Mouse (Mus musculus) thymus, postnatal 10 days (tissue): ENCODE data around the gene Trim47.

ENCODE experiments used
- DNase-seq, 2 experiments: peaks; one replicate each; pipeline ENCODE4 v3.0.0; 2021; ENCODE audit warnings: low spot score in 2 of 2

Trim47 gene

DNA sequence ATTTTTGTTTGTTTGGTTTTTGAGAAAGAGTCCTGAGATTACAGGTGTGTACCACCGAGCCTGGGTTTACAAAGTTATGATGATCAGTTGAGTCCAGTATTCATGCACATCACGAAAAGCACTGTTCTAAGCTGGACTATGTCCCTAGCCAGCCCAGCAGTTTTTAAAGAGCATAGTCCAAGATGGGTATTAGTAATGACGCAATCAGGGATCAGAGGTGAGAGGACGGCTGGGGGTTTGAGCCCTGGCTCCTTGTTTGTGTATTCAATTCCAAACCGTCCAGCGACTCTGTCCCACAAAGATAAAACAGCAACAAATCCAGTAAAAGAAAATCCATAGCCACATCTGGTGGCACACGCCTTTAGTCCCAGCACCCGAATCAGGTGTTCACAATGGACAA lies 38.8 kb downstream of the Trim47 start:
- DNase-seq = no peak

DNA sequence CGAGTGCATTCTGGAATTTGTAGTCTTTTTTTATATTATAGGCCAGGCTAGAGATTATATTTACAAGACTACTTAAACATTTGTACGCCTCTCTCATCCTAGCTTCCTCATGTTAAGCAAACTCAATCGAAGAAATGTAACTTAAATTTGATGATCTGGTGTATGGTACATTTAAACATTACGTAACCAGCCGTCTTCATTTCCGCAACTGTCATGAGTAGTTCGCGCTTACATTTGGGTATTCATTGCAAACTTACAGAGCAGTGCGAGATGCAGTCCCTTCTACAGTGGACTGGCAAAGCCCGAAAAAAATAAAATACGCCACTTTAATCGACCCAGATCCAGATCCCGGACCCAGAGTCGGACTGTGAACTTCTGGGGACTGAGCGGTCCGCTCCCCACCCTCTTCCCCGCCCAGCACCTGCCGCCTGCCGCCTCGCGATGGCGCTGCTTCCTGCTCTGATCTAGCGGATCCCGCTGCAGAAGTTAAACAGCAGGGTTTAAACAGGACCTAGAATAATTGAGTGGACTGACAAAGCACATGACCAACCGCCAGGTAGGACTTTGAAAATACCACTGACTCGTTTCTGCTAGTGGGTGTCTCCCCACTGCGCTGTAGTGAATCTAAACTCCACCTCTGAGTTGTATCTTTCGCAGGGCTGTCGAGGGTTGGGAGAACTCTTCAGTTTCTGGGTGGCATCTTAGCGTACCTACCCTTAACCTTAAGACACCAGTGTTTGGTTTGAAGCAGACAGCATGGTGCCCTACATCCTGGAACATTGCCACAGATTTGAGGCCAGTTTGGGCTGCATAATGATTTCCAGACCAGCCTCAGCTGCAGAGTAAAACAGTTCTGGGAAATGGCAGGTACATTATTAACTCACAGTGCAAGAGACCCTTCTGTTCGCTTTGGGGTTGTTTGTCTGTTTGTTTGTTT lies 39.5 kb downstream of the Trim47 start:
- peak; percentile 84 to 88 for DNase-seq

DNA sequence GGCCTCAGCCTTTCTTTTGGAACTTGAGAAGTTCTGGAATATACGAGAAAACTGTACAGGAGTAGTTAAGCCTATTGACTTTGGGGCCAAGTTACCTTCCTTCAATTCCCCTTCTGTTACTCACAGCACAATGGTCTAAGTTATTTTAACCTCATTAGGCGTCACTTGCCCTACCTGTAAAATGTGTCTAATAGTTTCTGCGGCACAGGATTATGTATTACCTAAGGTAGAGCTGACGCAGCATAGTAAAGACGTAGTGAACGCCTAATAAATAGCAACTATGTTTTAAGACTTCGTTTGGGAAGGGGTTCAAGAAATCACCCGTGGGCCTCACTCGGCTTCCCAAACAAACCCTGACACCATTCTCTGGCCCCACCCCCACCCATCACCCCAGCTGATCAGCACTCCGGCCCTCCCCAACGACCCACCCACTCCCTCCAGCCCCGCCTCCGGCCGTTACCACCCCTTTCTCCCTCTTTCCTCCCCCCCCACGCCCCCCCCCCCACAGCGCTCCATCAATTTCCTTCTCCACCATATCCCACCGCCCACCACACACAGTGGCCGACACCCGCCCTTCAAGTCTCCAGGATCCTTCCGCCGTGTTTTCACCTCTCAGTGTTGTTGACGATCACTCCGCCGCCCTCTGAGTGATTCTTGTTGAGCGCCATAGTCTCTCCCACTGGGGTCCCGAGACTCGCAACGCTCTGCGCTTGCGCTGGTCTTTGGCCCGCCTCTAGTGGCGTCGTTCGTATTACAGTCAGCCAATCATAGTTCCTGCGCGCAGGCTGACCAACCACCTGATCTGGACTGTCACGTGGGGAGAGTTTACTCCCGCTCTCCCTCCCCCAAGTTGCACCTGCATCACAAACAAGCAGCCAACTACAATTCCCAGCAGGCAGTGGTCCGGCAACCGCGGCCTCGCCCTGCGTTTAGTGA lies 40.5 kb downstream of the Trim47 start, which contains the start of gene Wbp2:
TSS of gene Wbp2 (minus strand) at position 738 of the 936 bp plus-strand sequence.
- peak; percentile 95 to 98 for DNase-seq

DNA sequence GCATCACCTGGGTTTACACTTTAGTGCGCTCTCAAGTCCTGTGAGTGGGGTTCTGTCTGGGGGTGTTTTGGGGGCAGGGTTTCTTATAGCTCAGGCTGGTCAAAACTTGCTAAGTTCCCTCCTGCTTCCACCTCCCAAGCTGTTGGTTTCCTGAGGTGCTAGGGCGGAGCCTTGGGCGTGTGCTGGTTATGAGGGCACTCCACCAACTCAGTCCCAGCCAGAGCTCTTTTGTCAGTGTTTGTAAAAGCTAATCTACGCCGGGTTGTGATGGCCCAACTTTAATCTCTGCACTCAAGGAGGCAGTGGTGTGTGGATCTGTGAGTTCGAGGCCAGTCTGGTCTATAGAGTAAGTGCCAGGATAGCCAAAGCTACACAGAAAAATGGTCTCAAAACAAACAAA lies 42.8 kb downstream of the Trim47 start:
- no peak for DNase-seq

DNA sequence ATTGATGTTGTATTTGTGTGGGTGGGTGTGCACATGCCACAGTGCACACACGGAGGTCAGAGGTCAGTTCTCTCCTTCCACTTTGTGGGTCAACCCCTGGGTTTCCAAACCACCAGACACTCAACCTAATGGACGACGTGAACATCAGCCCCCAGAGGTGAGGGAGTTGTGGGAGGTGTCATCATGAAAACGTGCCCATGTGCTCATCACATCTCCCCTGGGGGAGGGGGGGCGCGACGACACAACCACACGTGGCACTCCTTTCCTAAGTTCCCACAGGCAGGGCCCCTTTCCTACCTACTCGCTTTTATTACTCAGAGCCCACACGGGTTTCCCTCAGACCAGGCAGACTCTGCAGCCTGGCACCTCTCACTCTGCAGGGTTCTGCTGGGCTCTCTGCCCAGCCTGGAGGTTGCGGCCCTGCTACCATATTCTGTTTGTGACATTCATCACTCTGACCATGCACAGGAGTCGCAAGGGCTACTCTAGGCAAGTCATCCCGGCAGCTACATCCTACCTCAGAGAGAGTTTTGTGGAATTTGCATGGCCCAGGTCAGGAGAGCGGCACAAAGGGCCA lies 43.8 kb downstream of the Trim47 start:
- no peak for DNase-seq

DNA sequence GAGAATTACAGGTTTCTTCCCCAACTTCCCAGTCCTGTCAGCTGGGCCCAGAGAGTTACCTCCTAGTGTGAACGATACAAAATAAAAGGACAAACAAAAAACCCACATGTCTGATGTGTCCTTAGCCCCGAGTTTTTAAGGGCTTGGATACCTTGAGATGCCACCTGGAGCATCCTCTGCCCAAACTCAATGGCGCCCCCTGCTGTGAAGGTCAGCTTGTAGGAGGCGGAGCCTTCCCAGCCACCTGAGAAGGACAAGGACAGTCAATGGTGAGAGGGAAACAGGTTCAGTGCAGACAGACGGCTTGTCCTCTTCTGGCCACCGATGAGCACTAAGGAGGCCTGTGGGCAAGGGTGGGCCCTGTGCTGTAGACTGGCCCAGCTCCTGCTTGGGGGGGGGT lies 45.9 kb downstream of the Trim47 start:
- peak; percentile 61 to 89 for DNase-seq

DNA sequence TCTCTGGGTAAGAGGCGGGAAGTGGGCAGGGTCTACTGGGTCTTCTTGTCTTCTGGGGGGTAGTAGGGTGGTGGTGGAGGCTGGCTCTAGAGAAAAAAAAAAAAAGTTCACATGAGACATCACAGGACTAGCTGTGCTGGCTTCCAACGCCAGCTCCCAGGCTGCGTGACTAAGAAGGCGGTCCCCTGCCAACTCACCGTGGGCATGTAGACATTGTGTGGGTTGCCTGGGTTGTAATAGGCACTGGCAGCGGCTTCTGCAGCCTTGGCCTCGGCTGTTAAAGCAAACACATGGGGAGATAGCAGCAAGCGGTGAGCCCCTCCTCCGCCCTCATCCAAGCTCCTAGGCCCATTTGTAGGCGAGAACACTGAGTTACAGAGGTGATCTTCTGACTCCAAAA lies 47.5 kb downstream of the Trim47 start:
- no peak for DNase-seq

DNA sequence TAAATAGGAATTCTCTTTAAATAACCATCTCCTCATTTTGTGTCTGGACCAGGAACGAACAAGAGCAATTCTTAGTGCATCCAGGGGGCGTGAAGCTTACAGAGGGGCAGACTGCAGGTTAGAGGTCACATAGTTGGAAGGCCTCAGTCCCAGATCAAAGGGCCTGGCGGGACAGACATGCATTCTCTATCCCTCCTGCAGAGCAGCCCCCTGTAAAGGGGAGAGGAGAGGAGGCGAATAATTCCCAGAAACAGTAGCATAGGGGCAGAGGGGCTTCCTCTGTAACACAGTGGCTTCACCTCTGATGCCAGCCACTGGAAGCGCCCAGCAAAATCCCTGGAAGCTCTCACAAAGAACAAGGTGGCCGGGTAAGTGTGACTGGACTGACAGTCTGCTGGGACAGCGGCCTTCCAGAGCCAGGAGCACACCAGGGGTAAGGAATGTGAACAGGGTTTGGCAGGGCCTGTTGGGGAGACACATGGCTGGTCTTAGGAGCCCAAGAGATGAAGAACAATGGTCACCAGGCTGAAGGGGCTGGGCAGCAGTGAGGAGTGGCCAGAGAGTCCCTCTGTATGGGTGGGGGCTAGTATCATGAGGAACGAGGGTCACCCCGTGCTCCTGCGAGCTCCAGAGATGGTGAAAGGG lies 48.2 kb downstream of the Trim47 start:
- peak in 1 of 2 experiments; percentile 29 for DNase-seq

DNA sequence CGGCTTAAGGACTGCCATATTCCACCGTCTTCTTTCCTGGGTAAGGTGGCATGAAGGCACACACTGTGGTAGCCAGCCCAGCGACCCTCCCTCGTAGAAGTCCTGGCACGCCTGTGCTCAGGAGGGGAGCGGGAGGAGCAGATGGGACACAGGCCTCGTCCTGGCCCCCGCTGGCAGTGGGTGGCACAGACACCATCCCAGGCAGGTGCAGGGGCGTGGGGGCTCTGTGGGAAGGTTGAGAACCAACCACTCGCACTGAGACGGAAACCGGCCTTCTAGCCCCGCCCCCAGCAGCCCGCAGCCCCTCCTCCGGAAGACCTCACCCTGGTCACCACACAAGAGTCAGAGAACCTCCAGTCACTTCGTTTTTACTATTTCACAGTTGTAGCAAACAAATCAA lies 48.8 kb downstream of the Trim47 start:
- DNase-seq = peak; percentile 90 to 92

DNA sequence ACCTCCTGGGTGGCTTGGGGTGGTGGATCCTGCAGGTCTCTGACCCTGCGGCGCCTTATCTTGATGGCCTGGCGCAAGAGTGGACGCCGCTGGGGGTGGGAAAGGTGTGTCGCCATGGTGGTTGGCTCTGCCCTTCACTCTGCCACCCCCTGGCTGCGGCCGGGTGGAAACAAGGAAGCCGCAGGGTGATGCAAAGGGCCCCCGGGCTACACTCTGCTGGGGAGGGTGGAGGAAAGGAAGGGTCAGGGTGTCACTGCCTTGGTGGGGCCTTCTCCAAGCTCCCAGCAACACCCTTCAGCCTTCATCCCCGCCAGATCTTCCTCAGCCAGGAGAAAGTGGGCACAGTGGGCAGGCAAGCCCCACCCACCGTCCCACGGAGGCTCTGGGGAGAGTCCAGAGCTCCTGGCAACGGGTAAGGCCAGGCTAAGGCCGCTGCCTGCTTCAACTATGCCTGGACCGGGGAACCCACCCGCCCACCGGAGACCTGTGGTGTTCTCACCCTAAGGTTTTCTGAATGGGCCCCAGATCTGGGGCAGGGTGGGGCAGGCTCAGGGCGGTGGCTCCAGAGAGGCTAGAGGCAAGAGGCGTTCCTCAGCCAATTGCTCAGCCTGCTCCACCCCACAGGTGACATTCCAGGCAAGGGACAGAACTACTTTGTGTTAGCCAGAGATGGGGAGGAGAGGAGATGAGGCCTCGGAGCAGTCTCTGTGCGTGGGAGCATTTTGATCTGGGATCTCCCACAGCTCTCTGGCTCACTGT lies 49.4 kb downstream of the Trim47 start, which contains the start of gene Unc13d:
TSS of gene Unc13d (minus strand) at position 516 of the 759 bp plus-strand sequence.
- DNase-seq = peak; percentile 64 to 73

DNA sequence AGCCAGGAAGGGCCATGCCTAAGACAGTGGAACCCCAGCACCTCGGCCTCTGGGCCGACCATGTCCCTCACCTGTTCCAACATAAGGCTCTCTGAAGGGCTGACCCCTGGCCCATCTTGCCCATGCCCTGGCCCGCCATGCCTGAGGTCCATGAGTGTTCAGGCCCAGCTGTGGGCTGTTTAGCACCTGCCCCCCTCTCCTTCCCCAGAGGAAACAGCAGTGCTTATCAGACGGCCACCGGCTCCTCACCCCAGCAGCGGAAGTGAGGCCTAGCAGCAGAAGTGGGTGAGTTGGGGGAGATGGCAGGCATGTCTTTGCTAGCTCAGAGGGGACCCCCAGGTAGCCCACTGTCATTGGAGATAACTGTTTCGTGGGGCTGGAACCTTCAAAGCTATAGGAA lies 50.2 kb downstream of the Trim47 start:
- peak; percentile 73 to 75 for DNase-seq

DNA sequence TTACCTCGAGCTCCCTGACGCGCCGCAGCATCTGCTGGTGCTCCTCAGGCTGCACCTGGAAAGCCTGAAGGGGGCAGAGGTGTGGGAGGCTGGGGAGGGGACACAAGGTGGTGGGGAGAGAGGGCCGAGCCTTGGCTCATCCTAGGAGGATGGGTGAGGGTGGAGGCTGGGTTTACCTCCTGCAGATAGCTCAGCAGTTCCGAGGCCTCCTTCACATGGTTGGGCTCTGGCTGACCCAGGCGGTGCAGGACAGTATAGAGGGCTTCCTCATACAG lies 50.8 kb downstream of the Trim47 start:
- peak in 1 of 2 experiments; percentile 26 for DNase-seq

DNA sequence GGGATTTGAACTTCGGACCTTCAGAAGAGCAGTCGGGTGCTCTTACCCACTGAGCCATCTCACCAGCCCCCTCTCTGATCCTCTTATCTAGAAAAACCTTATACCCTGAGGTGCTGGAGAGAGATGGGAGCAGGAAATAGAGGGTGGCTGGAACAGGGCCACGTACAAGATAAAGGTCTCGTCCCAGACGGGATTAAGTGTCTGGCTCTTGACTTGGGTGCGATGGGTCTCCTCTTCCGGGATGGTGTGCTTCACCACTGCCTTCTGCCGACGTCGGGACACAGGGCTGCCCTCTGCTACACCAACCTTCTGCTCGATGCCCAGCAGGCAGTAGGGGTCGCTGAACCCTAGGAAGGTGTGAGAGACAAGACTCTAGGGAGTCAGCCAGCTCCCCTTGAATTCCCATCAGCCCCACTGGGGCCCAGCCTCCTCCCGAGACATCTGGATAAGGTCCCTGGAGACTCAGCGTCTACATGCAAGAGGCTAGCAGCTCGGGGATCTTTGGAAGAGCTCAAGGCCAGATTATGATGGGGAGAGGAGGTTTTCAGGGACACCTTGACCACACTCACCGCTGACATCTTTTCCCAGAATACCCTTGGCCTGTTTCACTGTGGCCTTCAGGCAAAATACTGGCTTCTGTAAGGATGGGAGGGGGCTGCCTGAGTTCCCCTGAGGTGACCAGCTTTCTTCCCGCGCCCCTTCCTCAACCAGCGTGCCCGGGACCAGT lies 51.3 kb downstream of the Trim47 start:
- DNase-seq = no peak

DNA sequence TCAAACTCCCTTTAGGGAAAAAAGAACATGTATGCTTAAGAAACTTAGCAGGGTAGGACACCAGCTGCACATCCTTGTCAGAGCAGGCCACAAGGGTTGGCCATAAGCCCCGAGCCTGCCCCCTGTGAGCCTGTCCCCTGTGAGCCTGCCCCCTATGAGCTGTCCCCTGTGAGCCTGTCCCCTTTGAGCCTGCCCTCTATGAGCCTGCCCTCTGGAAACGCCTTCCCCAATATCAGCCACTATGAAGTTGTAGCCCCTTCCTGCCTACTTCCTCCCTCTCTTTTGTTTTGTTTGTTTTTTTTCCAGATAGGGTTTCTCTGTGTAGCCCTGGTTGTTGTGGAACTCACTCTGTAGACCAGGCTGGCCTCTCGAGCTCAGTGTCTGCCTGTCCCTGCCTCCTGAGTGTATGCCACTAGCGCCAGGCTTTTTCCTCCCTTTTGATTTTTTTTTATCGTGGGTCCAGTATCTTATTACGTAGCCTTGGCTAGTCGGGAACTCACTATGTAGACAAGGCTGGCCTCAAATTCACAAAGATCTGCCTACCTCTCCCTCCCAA lies 52.5 kb downstream of the Trim47 start:
- DNase-seq = no peak

DNA sequence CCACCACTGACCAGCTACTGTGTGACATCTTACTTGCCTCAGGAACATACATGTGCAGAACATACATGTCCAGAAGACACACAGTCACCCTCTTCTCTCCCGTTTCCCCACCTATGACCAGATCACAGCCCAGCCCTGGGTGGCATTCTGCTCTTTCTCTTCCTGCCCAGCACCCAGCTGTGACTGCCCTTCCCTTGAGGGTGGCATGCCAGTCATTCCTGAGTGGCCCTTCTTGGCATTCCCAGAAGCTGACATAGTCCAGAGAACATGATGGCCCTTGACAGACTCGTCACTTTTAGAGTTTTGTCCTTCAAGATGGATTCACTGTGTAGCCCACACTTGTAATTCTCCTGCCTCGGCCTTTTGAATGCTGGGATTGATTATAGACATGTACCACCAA lies 54.4 kb downstream of the Trim47 start:
- DNase-seq = no peak

DNA sequence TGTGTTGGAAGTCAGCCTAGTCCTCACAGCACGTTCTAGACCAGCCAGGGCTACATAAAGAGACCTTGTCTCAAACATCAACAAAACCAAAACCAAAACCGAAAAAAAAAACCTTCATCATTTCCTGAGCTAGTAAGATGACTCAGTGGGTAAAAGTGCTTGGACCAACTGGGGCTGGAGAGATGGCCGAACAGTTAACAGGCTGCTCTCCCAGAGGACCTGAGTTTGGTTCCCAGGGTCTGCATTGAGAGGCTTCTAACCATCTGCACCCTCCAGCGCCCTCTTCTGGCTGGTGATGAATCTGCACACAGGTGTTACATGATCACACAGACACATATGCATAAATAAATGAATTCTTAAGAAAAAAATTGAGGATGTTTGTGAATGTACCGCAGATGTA lies 55.5 kb downstream of the Trim47 start:
- peak in 1 of 2 experiments; percentile 62 for DNase-seq

DNA sequence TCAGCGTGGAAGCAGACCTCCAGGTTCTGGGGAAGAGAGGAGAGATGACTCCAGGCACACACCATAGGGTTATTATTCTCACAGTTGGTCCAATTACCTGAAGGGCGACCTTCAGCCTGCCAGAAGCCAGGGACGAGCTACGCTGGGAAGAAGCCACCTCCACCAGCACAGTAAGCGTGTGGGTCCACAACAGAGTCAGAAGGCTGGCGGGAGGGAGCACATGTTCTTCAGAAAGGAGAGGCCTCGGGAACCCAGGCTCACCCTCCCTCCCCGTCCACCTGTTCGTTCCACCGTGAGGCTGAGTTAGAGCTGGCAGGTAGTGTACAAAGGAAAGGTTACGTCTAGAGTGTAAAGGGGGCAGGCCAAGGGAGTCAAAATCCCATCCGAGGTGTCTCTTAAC lies 61.7 kb downstream of the Trim47 start:
- no peak for DNase-seq

DNA sequence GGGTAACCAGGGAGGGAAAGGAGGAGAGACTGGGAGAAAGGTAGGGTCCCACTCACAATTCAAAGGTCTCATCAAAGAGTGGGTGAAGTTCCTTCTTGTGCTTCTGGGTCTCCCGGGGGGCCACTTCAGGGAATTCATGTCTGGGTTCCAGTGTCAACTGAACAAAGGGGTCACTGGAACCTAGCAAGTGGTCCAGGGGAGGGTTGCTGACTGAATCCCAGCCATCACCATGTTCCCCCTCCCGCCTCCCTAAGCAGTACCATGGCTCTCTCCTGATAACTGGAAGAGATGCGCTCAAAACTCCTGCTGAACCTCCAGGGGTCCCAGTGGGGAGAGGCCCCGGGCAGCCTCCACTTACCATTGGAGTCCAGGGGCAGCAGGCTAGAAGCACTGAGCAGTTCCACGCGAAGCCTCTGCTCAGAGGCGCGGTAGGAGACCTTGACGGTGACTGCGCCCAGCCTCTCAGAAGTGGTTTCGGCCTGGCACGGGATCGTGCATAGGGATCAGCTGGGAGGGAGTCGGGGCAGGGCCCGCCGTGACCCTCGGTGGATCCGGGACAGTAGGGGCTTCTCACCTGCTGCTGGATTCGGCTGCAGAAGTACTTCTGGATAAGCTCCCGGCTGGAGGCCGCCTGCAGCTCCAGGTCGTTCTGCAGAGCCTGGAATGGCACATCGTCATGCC lies 62.7 kb downstream of the Trim47 start:
- DNase-seq = no peak

DNA sequence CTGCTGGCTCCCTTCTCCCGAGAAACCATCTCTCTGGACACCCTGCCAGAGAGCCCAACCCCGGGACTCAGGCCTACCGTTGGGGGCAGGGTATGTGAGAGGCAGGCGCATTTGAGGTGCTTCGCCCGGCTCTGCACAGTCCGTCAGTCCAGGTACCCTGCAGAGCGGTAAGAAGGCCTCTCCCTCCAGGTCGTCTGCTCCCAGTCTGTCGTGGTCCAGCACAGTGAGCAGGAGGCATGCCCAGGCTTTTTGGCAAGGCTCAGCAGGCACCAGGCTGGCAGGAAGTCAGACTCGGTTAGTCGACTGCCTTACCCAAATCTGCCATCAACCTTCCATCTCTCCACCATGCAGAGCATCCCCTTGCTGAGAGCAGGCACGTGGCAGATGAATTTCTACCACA lies 63.4 kb downstream of the Trim47 start:
- DNase-seq = no peak
